Mouse (Mus musculus) stomach, postnatal 0 days (tissue): ENCODE data around the gene Meis2.

Experiments
- CTCF ChIP-seq: IDR thresholded peaks from 2 replicates; pipeline ENCODE4 v1.5.1; 2016; ENCODE audit warnings: antibody characterized with exemption, low read depth, mild to moderate bottlenecking, moderate library complexity
- EP300 ChIP-seq: optimal IDR thresholded peaks from 2 replicates; pipeline ENCODE3; 2016; ENCODE audit warnings: antibody characterized with exemption

GRCm38 (mm10) chr2:115956786-115957185 lies 108.9 kb downstream of the Meis2 start:
- TF ChIP-seq CTCF (no peak), EP300 (no peak)
